Mouse (Mus musculus) limb, embryonic 10.5 days (tissue): Measurements from ENCODE around the gene Tent5b. TPM values are rescaled to one million over a fixed set of nuclear protein-coding genes. Genes with fewer than 3 reads are reported as not detected.
"Not testable (repeated sequence)": the region's sequence is repeated elsewhere in the genome, so short reads cannot be mapped to it uniquely, and the experiment has no call there.

Experiments
- DNase-seq: peaks from one replicate; pipeline ENCODE4 v3.0.0-alpha.2; 2017; ENCODE audit warnings: low spot score
- H3K27ac ChIP-seq: fragments of 300-500 bp; sonication (generic); 2 replicates; pipeline ENCODE4 v1.5.1; 2016; ENCODE audit warnings: mild to moderate bottlenecking
- H3K27me3 ChIP-seq: fragments of 300-500 bp; sonication (generic); 2 replicates; pipeline ENCODE4 v1.6.1; 2016; ENCODE audit warnings: low read depth, mild to moderate bottlenecking; ENCODE audit not compliant: poor library complexity, severe bottlenecking
- H3K36me3 ChIP-seq: fragments of 300-500 bp; sonication (generic); 2 replicates; pipeline ENCODE4 v1.6.1; 2016; ENCODE audit warnings: mild to moderate bottlenecking, moderate library complexity
- H3K4me1 ChIP-seq: fragments of 300-500 bp; sonication (generic); 2 replicates; pipeline ENCODE4 v1.6.1; 2016
- H3K4me3 ChIP-seq: fragments of 300-500 bp; sonication (generic); 2 replicates; pipeline ENCODE4 v1.5.1; 2016; ENCODE audit warnings: mild to moderate bottlenecking, moderate library complexity
- H3K9me3 ChIP-seq: fragments of 300-500 bp; sonication (generic); replicated peaks from 2 replicates; pipeline ENCODE4 v1.6.1; 2016; ENCODE audit warnings: mild to moderate bottlenecking
- WGBS: fragments of 180-500 bp; shearing (Covaris S2); methylation state at CpG from one replicate; pipeline ENCODE4 v1.1.7; 2016; 5-methylcytosine and 5-hydroxymethylcytosine counted together
- polyA plus RNA-seq: library from polyadenylated mRNA; unstranded; fragments of >200 nt; fragmentation: Nextera tagmentation; extraction: Ambion mirVana; gene quantifications from 2 replicates; pipeline ENCODE4 v1.2.1, GENCODE M21; 2016

The Tent5b gene
- polyA plus RNA-seq, 1 experiment from 2014 or later: 1.1 TPM

- Histone ChIP-seq H3K27me3 (peaks cover 69% of the 10 kb centered on the region), H3K4me1 (peaks cover 47% of the 10 kb centered on the region), H3K36me3 (no peaks in the 10 kb centered on the region), H3K9me3 (no peaks in the 10 kb centered on the region), H3K4me3 (no peak overlapping the region), H3K27ac (no peak overlapping the region)
- 66% methylated on average over 4 of the region's 4 CpGs for WGBS
- DNase-seq: no peak
Measured at GRCm38 (mm10) chr4:133494867-133495266, 14.9 kb downstream of the Tent5b start.

- 39% methylated on average over 7 of the region's 7 CpGs for WGBS
- no peak overlapping the region for H3K27ac ChIP-seq
- peaks cover 78% of the 10 kb centered on the region for H3K27me3 ChIP-seq
- H3K4me3 ChIP-seq: no peak overlapping the region
- H3K36me3 ChIP-seq: no peaks in the 10 kb centered on the region
- no peaks in the 10 kb centered on the region for H3K9me3 ChIP-seq
- DNase-seq: peak; percentile 46
- peaks cover 46% of the 10 kb centered on the region for H3K4me1 ChIP-seq
Measured at GRCm38 (mm10) chr4:133495711-133496110, 15.8 kb downstream of the Tent5b start.

GRCm38 (mm10) chr4:133496738-133497445 lies 17.0 kb downstream of the Tent5b start:
- 31% methylated on average over 6 of the region's 6 CpGs for WGBS
- Histone ChIP-seq H3K9me3 (no peaks in the 10 kb centered on the region), H3K27me3 (peaks cover 89% of the 10 kb centered on the region), H3K4me3 (peak overlapping the region; percentile 78; the same call in 1 of the 2 replicates), H3K27ac (no peak overlapping the region), H3K4me1 (peaks cover 37% of the 10 kb centered on the region), H3K36me3 (no peaks in the 10 kb centered on the region)
- DNase-seq: peak; percentile 32

- peak; percentile 65 for DNase-seq
- Histone ChIP-seq H3K4me1 (peaks cover 34% of the 10 kb centered on the region), H3K9me3 (no peaks in the 10 kb centered on the region), H3K27ac (peak overlapping the region; percentile 79), H3K4me3 (peak overlapping the region; percentile 78), H3K36me3 (no peaks in the 10 kb centered on the region), H3K27me3 (peaks cover 97% of the 10 kb centered on the region)
- WGBS: 1% methylated on average over 69 of the region's 70 CpGs
Measured at GRCm38 (mm10) chr4:133497461-133498159, 17.7 kb downstream of the Tent5b start.

- no peaks in the 10 kb centered on the region for H3K9me3 ChIP-seq
Measured at GRCm38 (mm10) chr4:133498160-133498724, 18.3 kb downstream of the Tent5b start, which contains the start of gene Trnp1. Trnp1 (minus strand) TSS chr4:133498550.

GRCm38 (mm10) chr4:133501514-133501913 lies 21.6 kb downstream of the Tent5b start:
- peak; percentile 24 for DNase-seq
- WGBS: 68% methylated on average over 7 of the region's 7 CpGs
- no peak overlapping the region for H3K27ac ChIP-seq
- H3K27me3 ChIP-seq: peaks cover 96% of the 10 kb centered on the region
- H3K9me3 ChIP-seq: no peaks in the 10 kb centered on the region
- H3K4me1 ChIP-seq: peaks cover 27% of the 10 kb centered on the region
- H3K4me3 ChIP-seq: no peak overlapping the region
- H3K36me3 ChIP-seq: no peaks in the 10 kb centered on the region

More at GRCm38 (mm10) chr4:133498160-133498724, 18.3 kb downstream of the Tent5b start, which contains the start of gene Trnp1:
- Histone ChIP-seq H3K27me3 (peaks cover 100% of the 10 kb centered on the region), H3K36me3 (no peaks in the 10 kb centered on the region), H3K27ac (peak within 1 kb of the TSS; percentile 79), H3K4me3 (peak within 1 kb of the TSS; percentile 78), H3K4me1 (peaks cover 34% of the 10 kb centered on the region)
- peak; percentile 86 for DNase-seq
- WGBS: under 1% methylated on average over 53 of the region's 53 CpGs

- Histone ChIP-seq H3K27ac (no peak overlapping the region), H3K4me3 (no peak overlapping the region), H3K9me3 (no peaks in the 10 kb centered on the region), H3K27me3 (peaks cover 74% of the 10 kb centered on the region), H3K36me3 (no peaks in the 10 kb centered on the region), H3K4me1 (peaks cover 2% of the 10 kb centered on the region; the same call in 1 of the 2 replicates)
- DNase-seq: no peak
- WGBS: 61% methylated on average over 5 of the region's 5 CpGs
Measured at GRCm38 (mm10) chr4:133504300-133504699, 24.4 kb downstream of the Tent5b start.

- DNase-seq: no peak
- H3K27me3 ChIP-seq: peaks cover 68% of the 10 kb centered on the region
- WGBS: 71% methylated on average over 9 of the region's 9 CpGs
Measured at GRCm38 (mm10) chr4:133504755-133505485, 25.0 kb downstream of the Tent5b start.

GRCm38 (mm10) chr4:133506573-133506972 lies 26.6 kb downstream of the Tent5b start:
- WGBS: 75% methylated on average over 5 of the region's 5 CpGs
- peaks cover 52% of the 10 kb centered on the region for H3K27me3 ChIP-seq
- H3K9me3 ChIP-seq: no peaks in the 10 kb centered on the region
- no peak overlapping the region for H3K4me3 ChIP-seq
- no peaks in the 10 kb centered on the region for H3K4me1 ChIP-seq
- no peaks in the 10 kb centered on the region for H3K36me3 ChIP-seq
- DNase-seq: no peak
- no peak overlapping the region for H3K27ac ChIP-seq

More at GRCm38 (mm10) chr4:133504755-133505485, 25.0 kb downstream of the Tent5b start:
- Histone ChIP-seq H3K36me3 (no peaks in the 10 kb centered on the region), H3K4me3 (no peak overlapping the region), H3K27ac (no peak overlapping the region), H3K9me3 (no peaks in the 10 kb centered on the region), H3K4me1 (no peaks in the 10 kb centered on the region)

GRCm38 (mm10) chr4:133508990-133509389 lies 29.1 kb downstream of the Tent5b start:
- H3K27me3 ChIP-seq: peaks cover 27% of the 10 kb centered on the region
- DNase-seq: no peak
- no peak overlapping the region for H3K27ac ChIP-seq
- WGBS: 83% methylated on average over 7 of the region's 7 CpGs
- no peaks in the 10 kb centered on the region for H3K4me1 ChIP-seq
- no peaks in the 10 kb centered on the region for H3K9me3 ChIP-seq
- no peaks in the 10 kb centered on the region for H3K36me3 ChIP-seq
- H3K4me3 ChIP-seq: no peak overlapping the region

- no peak overlapping the region for H3K27ac ChIP-seq
- H3K4me1 ChIP-seq: no peaks in the 10 kb centered on the region
- no peaks in the 10 kb centered on the region for H3K36me3 ChIP-seq
- H3K4me3 ChIP-seq: no peak overlapping the region
- no peak for DNase-seq
- WGBS: 77% methylated on average over 5 of the region's 5 CpGs
- H3K27me3 ChIP-seq: peaks cover 13% of the 10 kb centered on the region
- H3K9me3 ChIP-seq: no peaks in the 10 kb centered on the region
Measured at GRCm38 (mm10) chr4:133511050-133511449, 31.1 kb downstream of the Tent5b start.

GRCm38 (mm10) chr4:133512511-133512910 lies 32.6 kb downstream of the Tent5b start:
- WGBS: 52% methylated on average over 5 of the region's 5 CpGs
- not testable (repeated sequence) for H3K27ac ChIP-seq, H3K9me3 ChIP-seq, H3K4me3 ChIP-seq, H3K4me1 ChIP-seq, H3K36me3 ChIP-seq
- peaks cover 15% of the 10 kb centered on the region for H3K27me3 ChIP-seq
- DNase-seq: peak; percentile 25
